Mouse (Mus musculus): ENCODE measurements around the gene Dock6. TPM values are rescaled to one million over a fixed set of nuclear protein-coding genes. Genes with fewer than 3 reads are reported as not detected.

The Dock6 gene
- total and polyA plus RNA-seq, 3 experiments = 5.0 to 21.3 TPM; not detected in 1

DNA sequence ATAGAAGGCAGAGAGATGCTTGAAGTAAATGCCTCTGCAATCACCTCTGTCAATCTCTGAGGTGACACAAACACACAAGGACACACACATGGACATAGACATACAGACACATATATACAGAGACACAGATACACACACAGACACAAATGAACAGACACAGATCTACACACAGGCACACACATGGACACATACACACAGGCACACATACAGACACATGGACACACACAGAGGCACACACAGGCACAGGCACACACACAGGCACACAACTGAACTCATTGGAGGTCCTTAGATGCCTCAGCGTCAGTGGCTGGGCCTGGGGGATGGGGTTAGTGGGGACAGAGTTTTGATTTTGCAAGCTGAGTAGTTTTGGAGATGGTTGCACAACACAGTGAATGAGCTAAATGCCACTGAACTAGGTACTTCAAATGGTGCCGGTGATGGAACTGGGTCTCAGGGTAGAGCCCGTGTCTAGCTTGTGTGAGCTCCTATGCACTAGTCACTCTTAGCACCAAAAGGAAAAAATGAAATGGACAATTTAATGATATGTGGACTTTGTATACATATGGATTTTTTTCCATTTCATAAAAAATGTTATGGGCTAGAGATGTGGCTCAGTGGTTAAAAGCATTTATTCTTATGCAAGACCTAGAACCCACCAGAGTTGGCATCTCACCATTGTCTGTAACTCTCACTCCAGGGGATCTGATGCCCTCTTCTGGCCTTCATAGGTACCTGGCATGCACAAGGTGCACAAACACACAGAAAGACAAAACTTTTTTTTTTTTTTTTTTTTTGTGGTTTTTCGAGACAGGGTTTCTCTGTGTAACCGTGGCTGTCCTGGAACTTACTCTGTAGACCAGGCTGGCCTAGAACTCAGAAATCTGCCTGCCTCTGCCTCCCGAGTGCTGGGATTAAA is 88.1 kb downstream of the Dock6 start:
- H3K9ac ChIP-seq (ENCODE audit: control insufficient read depth, low read depth, low read length, poor library complexity, severe bottlenecking) = no peak overlapping the region
- peaks cover 9 to 19% of the 10 kb centered on the region in 2 experiments for H3K4me1 ChIP-seq (ENCODE audit: control insufficient read depth in 1 of 2, insufficient read depth in 2 of 2, low read length in 2 of 2)
- H3K9me3 ChIP-seq (replicated peaks; ENCODE audit: insufficient read depth, low read length) = no peaks in the 10 kb centered on the region
- peak; percentile 64 for DNase-seq (ENCODE audit: low read depth, low spot score)
- H3K27me3 ChIP-seq (ENCODE audit: control insufficient read depth in 1 of 2, insufficient read depth in 2 of 2, low read length in 2 of 2) = no peaks in the 10 kb centered on the region
- H3K36me3 ChIP-seq (ENCODE audit: control insufficient read depth in 1 of 2, insufficient read depth in 2 of 2, low read length in 2 of 2) = peaks cover 0 to 14% of the 10 kb centered on the region in 2 experiments; a peak in 2 of 4 replicates
- no peak overlapping the region for H3K27ac ChIP-seq (ENCODE audit: control insufficient read depth, low read depth, low read length)
- peaks cover 8% of the 10 kb centered on the region for H3K79me2 ChIP-seq (ENCODE audit: control insufficient read depth, insufficient read depth, low read length, poor library complexity)
- TF ChIP-seq ZNF384 (IDR thresholded peaks at IDR 0.05; ENCODE audit: low read depth, low read length) (peak; percentile 92), CTCF (IDR thresholded peaks at IDR 0.05 in 2 of 3, conservative IDR thresholded peaks at IDR 0.05 in 1 of 3; ENCODE audit: control insufficient read depth in 1 of 3, insufficient read depth in 1 of 3, low read depth in 2 of 3, low read length in 3 of 3, poor library complexity in 1 of 3, severe bottlenecking in 1 of 3) (peak; percentile 41 to 63 (median 54)), MYC (IDR thresholded peaks at IDR 0.05; ENCODE audit: low read depth, low read length) (0 out of 2 replicates have a peak, but pooled peaks have one; percentile 36), RAD21 (IDR thresholded peaks at IDR 0.05; ENCODE audit: low read depth, low read length) (peak; percentile 62), POLR2AphosphoS5 (IDR thresholded peaks at IDR 0.05; ENCODE audit: borderline replicate concordance, low read depth, low read length) (peak; percentile 69; the same call in 1 of the 2 replicates), E2F4 (IDR thresholded peaks at IDR 0.05; ENCODE audit: borderline replicate concordance, low read depth, low read length) (no peak), SMC3 (IDR thresholded peaks at IDR 0.05; ENCODE audit: low read depth, low read length) (peak; percentile 65), ZC3H11A (IDR thresholded peaks at IDR 0.05; ENCODE audit: low read depth, low read length) (peak; percentile 47), TCF12 (IDR thresholded peaks at IDR 0.05; ENCODE audit: low read depth, low read length) (no peak)
- H3K4me3 ChIP-seq (ENCODE audit: control insufficient read depth in 1 of 2, insufficient read depth in 1 of 2, low read depth in 2 of 2, low read length in 2 of 2) = no peak overlapping the region

GRCm38 (mm10) chr9:21762135-21762534 is 90.3 kb downstream of the Dock6 start:
- peaks cover 25% of the 10 kb centered on the region for H3K79me2 ChIP-seq (ENCODE audit: control insufficient read depth, insufficient read depth, low read length, poor library complexity)
- H3K4me1 ChIP-seq (ENCODE audit: control insufficient read depth in 1 of 2, insufficient read depth in 2 of 2, low read length in 2 of 2) = peaks cover 9 to 31% of the 10 kb centered on the region in 2 experiments
- H3K27me3 ChIP-seq (ENCODE audit: control insufficient read depth in 1 of 2, insufficient read depth in 2 of 2, low read length in 2 of 2) = no peaks in the 10 kb centered on the region
- no peak for DNase-seq (ENCODE audit: low read depth, low spot score)
- no peak overlapping the region for H3K27ac ChIP-seq (ENCODE audit: control insufficient read depth, low read depth, low read length)
- H3K9ac ChIP-seq (ENCODE audit: control insufficient read depth, low read depth, low read length, poor library complexity, severe bottlenecking) = no peak overlapping the region
- no peak overlapping the region for H3K4me3 ChIP-seq (ENCODE audit: control insufficient read depth in 1 of 2, insufficient read depth in 1 of 2, low read depth in 2 of 2, low read length in 2 of 2)
- no peaks in the 10 kb centered on the region for H3K9me3 ChIP-seq (replicated peaks; ENCODE audit: insufficient read depth, low read length)
- peaks cover 0 to 24% of the 10 kb centered on the region in 2 experiments; a peak in 2 of 4 replicates for H3K36me3 ChIP-seq (ENCODE audit: control insufficient read depth in 1 of 2, insufficient read depth in 2 of 2, low read length in 2 of 2)
- TF ChIP-seq GABPA (IDR thresholded peaks at IDR 0.05; ENCODE audit: low read depth, low read length) (no peak), SIN3A (IDR thresholded peaks at IDR 0.05; ENCODE audit: low read length) (no peak), USF2 (IDR thresholded peaks at IDR 0.05; ENCODE audit: borderline replicate concordance in 1 of 2, insufficient read depth in 1 of 2, low read depth in 1 of 2, low read length in 2 of 2) (no peak), ETS1 (IDR thresholded peaks at IDR 0.05; ENCODE audit: low read depth, low read length) (0 out of 2 replicates have a peak, but pooled peaks have one; percentile 24), ZNF384 (IDR thresholded peaks at IDR 0.05; ENCODE audit: low read depth, low read length) (no peak)
